Mouse (Mus musculus) heart, postnatal 0 days (tissue): ENCODE data around the gene Sema3a.

ENCODE experiments used
- CTCF ChIP-seq: IDR thresholded peaks from 2 replicates; pipeline ENCODE4 v1.5.1; 2016; ENCODE audit warnings: antibody characterized with exemption, control low read depth, low read depth
- EP300 ChIP-seq: IDR thresholded peaks from 2 replicates; pipeline ENCODE4 v1.6.1; 2016; ENCODE audit warnings: antibody characterized with exemption, low read depth

GRCm38 (mm10) chr5:13547472-13548209 lies 422.4 kb downstream of the Sema3a start:
- no peak for TF ChIP-seq CTCF
- 0 out of 2 replicates have a peak, but pooled peaks have one; percentile 32 for TF ChIP-seq EP300
